Mouse (Mus musculus) small intestine, adult 2 months (tissue): ENCODE results near the gene Slc41a3.

Experiments used
- CTCF ChIP-seq: fragments of 200-500 bp; IDR thresholded peaks from 2 replicates; pipeline ENCODE4 v1.5.1; 2012; ENCODE audit warnings: low read depth, mild to moderate bottlenecking, control low read depth, inconsistent platforms, low read length, moderate library complexity, mixed read lengths; ENCODE audit not compliant: insufficient replicate concordance, insufficient read length; ENCODE audit errors: extremely low read depth
- POLR2A ChIP-seq: fragments of 200-500 bp; IDR thresholded peaks from 2 replicates; pipeline ENCODE4 v1.6.1; 2012; ENCODE audit warnings: low read depth, mild to moderate bottlenecking, control low read depth, inconsistent platforms, low read length, moderate library complexity

DNA sequence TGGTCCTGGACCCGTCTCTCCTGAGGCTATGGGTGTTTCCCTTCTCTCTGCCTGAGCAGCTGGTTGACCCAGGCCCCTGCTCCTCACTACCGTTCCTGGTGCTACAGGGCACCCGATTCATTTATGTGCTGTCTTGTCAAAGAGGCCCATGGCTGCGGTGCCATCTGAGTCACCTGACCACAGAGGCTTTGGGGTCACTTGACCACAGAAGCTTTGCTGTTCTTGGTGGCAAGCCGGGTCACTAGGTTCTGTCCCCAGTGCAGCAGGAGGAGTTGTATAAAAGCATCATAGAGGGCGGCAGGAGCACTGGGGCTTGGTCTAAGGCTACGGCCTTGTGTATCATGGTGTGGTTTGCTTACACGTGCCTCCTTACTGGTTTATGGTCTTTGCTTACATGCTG is 8.8 kb downstream of the Slc41a3 start:
- no peak for TF ChIP-seq CTCF
- no peak for TF ChIP-seq POLR2A
